Mouse (Mus musculus) embryonic fibroblast, embryonic 13.5 days (primary cell): ENCODE measurements around the gene Rgs6.

Experiments used
- CTCF ChIP-seq: IDR thresholded peaks from 2 replicates; pipeline ENCODE4 v1.5.1; 2011; ENCODE audit warnings: mild to moderate bottlenecking, control low read depth, low read length, moderate library complexity, borderline replicate concordance; ENCODE audit not compliant: insufficient read depth
- POLR2A ChIP-seq: IDR thresholded peaks from 2 replicates; pipeline ENCODE4 v1.6.1; 2011; ENCODE audit warnings: low read depth, mild to moderate bottlenecking, control low read depth, low read length, moderate library complexity

GRCm38 (mm10) chr12:82894971-82895838 lies 307.1 kb downstream of the Rgs6 start:
- TF ChIP-seq POLR2A (no peak), CTCF (no peak)
